Mouse (Mus musculus) midbrain, embryonic 11.5 days (tissue): ENCODE results near the gene Fbxo46. TPM values are rescaled to one million over a fixed set of nuclear protein-coding genes. Genes with fewer than 3 reads are reported as not detected.
"Not testable (repeated sequence)": the region's sequence is repeated elsewhere in the genome, so short reads cannot be mapped to it uniquely, and the experiment has no call there.

Experiments
- ATAC-seq: fragments of 200-750 bp; cut with Nextera tagmentation; 2 replicates; pipeline ENCODE4 v1.8.0; 2017; ENCODE audit warnings: moderate TSS enrichment, moderate library complexity; ENCODE audit not compliant: low FRiP score
- DNase-seq: peaks from one replicate; pipeline ENCODE4 v3.0.0; 2015; ENCODE audit warnings: low spot score; ENCODE audit errors: missing footprints
- H3K27ac ChIP-seq: fragments of 300-500 bp; sonication (generic); 2 replicates; pipeline ENCODE4 v1.5.1; 2014; ENCODE audit warnings: low read depth, low read length
- H3K27me3 ChIP-seq: fragments of 300-500 bp; sonication (generic); 2 replicates; pipeline ENCODE4 v1.6.1; 2014; ENCODE audit warnings: mild to moderate bottlenecking, low read length, moderate library complexity, mixed read lengths; ENCODE audit not compliant: control insufficient read depth, insufficient read depth
- H3K36me3 ChIP-seq: fragments of 300-500 bp; sonication (generic); 2 replicates; pipeline ENCODE4 v1.6.1; 2014; ENCODE audit warnings: mild to moderate bottlenecking, low read length, moderate library complexity, mixed read lengths; ENCODE audit not compliant: control insufficient read depth, insufficient read depth
- H3K4me1 ChIP-seq: fragments of 300-500 bp; sonication (generic); 2 replicates; pipeline ENCODE4 v1.6.1; 2014; ENCODE audit warnings: low read length; ENCODE audit not compliant: control insufficient read depth, insufficient read depth
- H3K4me2 ChIP-seq: fragments of 300-500 bp; sonication (generic); 2 replicates; pipeline ENCODE4 v1.6.1; 2014; ENCODE audit warnings: mild to moderate bottlenecking, moderate library complexity
- H3K4me3 ChIP-seq: fragments of 300-500 bp; sonication (generic); 2 replicates; pipeline ENCODE4 v1.5.1; 2014; ENCODE audit warnings: low read depth, low read length
- H3K9ac ChIP-seq: fragments of 300-500 bp; sonication (generic); 2 replicates; pipeline ENCODE4 v1.6.1; 2014; ENCODE audit warnings: low read length
- H3K9me3 ChIP-seq: fragments of 300-500 bp; sonication (generic); 2 replicates; pipeline ENCODE4 v1.6.1; 2016; ENCODE audit warnings: low read length; ENCODE audit not compliant: control insufficient read depth
- WGBS: fragments of 180-500 bp; shearing (Covaris S2); extraction: QIAGEN DNeasy Blood & Tissue Kit; methylation state at CpG from one replicate; pipeline ENCODE4 v1.1.7; 2014; 5-methylcytosine and 5-hydroxymethylcytosine counted together
- polyA plus RNA-seq: library from polyadenylated mRNA; unstranded; fragments of >200 nt; fragmentation: Nextera tagmentation; extraction: Ambion mirVana; gene quantifications from 2 replicates; pipeline ENCODE4 v1.2.1, GENCODE M21; 2014

Gene Fbxo46
- polyA plus RNA-seq, 1 experiment from 2014 or later = 9.4 TPM

GRCm38 (mm10) chr7:19151121-19151520, 31.5 kb downstream of the Fbxo46 start:
- H3K9ac ChIP-seq, H3K4me3 ChIP-seq, H3K9me3 ChIP-seq, H3K27me3 ChIP-seq, H3K4me2 ChIP-seq, ATAC-seq, H3K36me3 ChIP-seq, H3K27ac ChIP-seq, DNase-seq: not testable (repeated sequence)
- H3K4me1 ChIP-seq = peaks cover 13% of the 10 kb centered on the region
- WGBS = 93% methylated on average over 10 of the region's 10 CpGs

GRCm38 (mm10) chr7:19154796-19155195, 35.1 kb downstream of the Fbxo46 start:
- H3K4me1 ChIP-seq = peaks cover 11% of the 10 kb centered on the region
- H3K4me3 ChIP-seq = no peak overlapping the region
- no peak overlapping the region for H3K4me2 ChIP-seq
- peaks cover 7% of the 10 kb centered on the region for H3K27me3 ChIP-seq
- no peak overlapping the region for H3K27ac ChIP-seq
- ATAC-seq (no peak), DNase-seq (no peak)
- no peaks in the 10 kb centered on the region for H3K9me3 ChIP-seq
- 90% methylated on average over 8 of the region's 8 CpGs for WGBS
- H3K9ac ChIP-seq = no peak overlapping the region
- H3K36me3 ChIP-seq = peaks cover 3% of the 10 kb centered on the region; the same call in 1 of the 2 replicates

GRCm38 (mm10) chr7:19155825-19156475, 36.3 kb downstream of the Fbxo46 start:
- WGBS = 63% methylated on average over 13 of the region's 13 CpGs
- Histone ChIP-seq H3K4me3 (no peak overlapping the region), H3K9me3 (no peaks in the 10 kb centered on the region), H3K36me3 (peaks cover 3% of the 10 kb centered on the region; the same call in 1 of the 2 replicates), H3K9ac (no peak overlapping the region), H3K27me3 (peaks cover 13% of the 10 kb centered on the region), H3K27ac (no peak overlapping the region), H3K4me2 (no peak overlapping the region), H3K4me1 (peaks cover 4% of the 10 kb centered on the region)
- ATAC-seq = no peak
- no peak for DNase-seq

- Histone ChIP-seq H3K27ac (peak overlapping the region; percentile 20; the same call in 1 of the 2 replicates), H3K4me2 (peak overlapping the region; percentile 36), H3K27me3 (peaks cover 13% of the 10 kb centered on the region), H3K4me3 (no peak overlapping the region), H3K9me3 (no peaks in the 10 kb centered on the region), H3K36me3 (peaks cover 3% of the 10 kb centered on the region; the same call in 1 of the 2 replicates), H3K9ac (peak overlapping the region; percentile 59), H3K4me1 (peaks cover 4% of the 10 kb centered on the region)
- DNase-seq (peak; percentile 99), ATAC-seq (peak; percentile 74)
- 6% methylated on average over 28 of the region's 30 CpGs for WGBS
Observed at GRCm38 (mm10) chr7:19157160-19157800, 37.6 kb downstream of the Fbxo46 start.

GRCm38 (mm10) chr7:19158601-19159000, 38.9 kb downstream of the Fbxo46 start:
- WGBS = 75% methylated on average over 11 of the region's 11 CpGs
- Histone ChIP-seq H3K9ac (no peak overlapping the region), H3K4me2 (no peak overlapping the region), H3K4me1 (peaks cover 4% of the 10 kb centered on the region), H3K27ac (no peak overlapping the region), H3K27me3 (peaks cover 19% of the 10 kb centered on the region), H3K36me3 (no peaks in the 10 kb centered on the region; the same call in 1 of the 2 replicates), H3K4me3 (no peak overlapping the region), H3K9me3 (no peaks in the 10 kb centered on the region)
- ATAC-seq (no peak), DNase-seq (no peak)

- DNase-seq = no peak
- H3K4me1 ChIP-seq = peaks cover 5% of the 10 kb centered on the region
- 12% methylated on average over 18 of the region's 18 CpGs for WGBS
- H3K4me3 ChIP-seq = no peak overlapping the region
- no peaks in the 10 kb centered on the region for H3K36me3 ChIP-seq
- no peak overlapping the region for H3K9ac ChIP-seq
- no peak overlapping the region for H3K4me2 ChIP-seq
- no peak overlapping the region for H3K27ac ChIP-seq
- no peaks in the 10 kb centered on the region for H3K9me3 ChIP-seq
- no peak for ATAC-seq
- H3K27me3 ChIP-seq = peaks cover 24% of the 10 kb centered on the region
Observed at GRCm38 (mm10) chr7:19159411-19159810, 39.8 kb downstream of the Fbxo46 start.

GRCm38 (mm10) chr7:19160115-19160514, 40.5 kb downstream of the Fbxo46 start:
- no peaks in the 10 kb centered on the region for H3K36me3 ChIP-seq
- ATAC-seq (peak; percentile 20; the same call in 1 of the 2 replicates), DNase-seq (peak; percentile 93)
- H3K4me2 ChIP-seq = peak overlapping the region; percentile 46
- peaks cover 11% of the 10 kb centered on the region for H3K4me1 ChIP-seq
- peaks cover 30% of the 10 kb centered on the region for H3K27me3 ChIP-seq
- no peaks in the 10 kb centered on the region for H3K9me3 ChIP-seq
- peak overlapping the region; percentile 22 for H3K4me3 ChIP-seq
- whole genome bisulfite sequencing = 3% methylated on average over 20 of the region's 20 CpGs
- peak overlapping the region; percentile 11; the same call in 1 of the 2 replicates for H3K9ac ChIP-seq
- H3K27ac ChIP-seq = no peak overlapping the region

GRCm38 (mm10) chr7:19162928-19163327, 43.3 kb downstream of the Fbxo46 start:
- H3K4me2 ChIP-seq = no peak overlapping the region
- no peak for DNase-seq
- H3K4me1 ChIP-seq = peaks cover 13% of the 10 kb centered on the region
- H3K4me3 ChIP-seq = no peak overlapping the region
- WGBS = 90% methylated on average over 7 of the region's 7 CpGs
- no peak overlapping the region for H3K9ac ChIP-seq
- peaks cover 2% of the 10 kb centered on the region; the same call in 1 of the 2 replicates for H3K9me3 ChIP-seq
- H3K36me3 ChIP-seq = no peaks in the 10 kb centered on the region
- ATAC-seq = no peak
- peaks cover 33% of the 10 kb centered on the region for H3K27me3 ChIP-seq
- H3K27ac ChIP-seq = no peak overlapping the region

- no peak overlapping the region for H3K9ac ChIP-seq
- ATAC-seq (no peak), DNase-seq (no peak)
- WGBS = 34% methylated on average over 12 of the region's 12 CpGs
- H3K9me3 ChIP-seq = peaks cover 2% of the 10 kb centered on the region; the same call in 1 of the 2 replicates
- peaks cover 13% of the 10 kb centered on the region for H3K4me1 ChIP-seq
- no peak overlapping the region for H3K4me2 ChIP-seq
- no peaks in the 10 kb centered on the region for H3K36me3 ChIP-seq
- no peak overlapping the region for H3K27ac ChIP-seq
- no peak overlapping the region for H3K4me3 ChIP-seq
- H3K27me3 ChIP-seq = peaks cover 33% of the 10 kb centered on the region
Observed at GRCm38 (mm10) chr7:19163752-19164151, 44.1 kb downstream of the Fbxo46 start.
